Mouse (Mus musculus): ENCODE data around the gene Spn.
"Not testable (repeated sequence)": the region's sequence is repeated elsewhere in the genome, so short reads cannot be mapped to it uniquely, and the experiment has no call there.

Spn gene

DNA sequence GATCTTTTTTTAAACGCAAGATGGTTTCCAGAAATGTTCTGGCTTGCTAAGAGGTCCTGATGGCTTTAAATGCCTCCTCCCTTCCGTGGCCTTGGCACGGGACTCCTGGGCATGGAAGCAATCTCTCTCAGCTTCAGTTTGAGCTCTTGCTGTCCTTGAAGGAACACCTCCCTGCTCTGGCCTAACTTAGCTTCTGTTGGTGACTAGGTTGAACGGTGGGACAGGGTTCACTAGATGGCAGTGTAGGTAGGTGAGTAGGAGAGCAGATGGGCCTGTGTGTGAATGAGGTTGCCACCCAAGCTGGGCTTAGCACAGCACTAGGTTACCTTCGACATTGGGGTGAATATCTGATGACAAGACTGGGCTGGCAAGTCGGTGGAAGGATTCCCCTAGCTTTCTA is 33.7 kb downstream of the Spn start:
- DNase-seq = no peak

DNA sequence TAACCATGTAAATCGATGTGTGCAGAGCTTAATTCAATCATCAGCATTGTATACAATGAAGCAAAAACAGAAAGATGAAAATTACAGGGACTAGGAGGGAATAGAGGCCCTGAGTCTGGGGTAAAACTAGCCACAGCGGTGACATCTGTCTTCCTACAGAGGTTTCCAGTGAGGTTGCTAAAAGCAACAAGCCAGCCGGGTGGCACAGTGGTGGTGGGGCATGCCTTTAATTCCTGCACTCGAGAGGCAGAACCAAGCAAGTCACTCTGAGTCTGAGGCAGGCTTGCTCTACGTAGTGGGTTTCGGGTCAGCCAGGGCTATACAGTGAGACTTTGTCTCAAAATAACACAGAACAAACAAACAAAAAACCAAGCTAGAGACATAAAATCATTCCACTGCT is 35.5 kb downstream of the Spn start:
- DNase-seq = no peak

DNA sequence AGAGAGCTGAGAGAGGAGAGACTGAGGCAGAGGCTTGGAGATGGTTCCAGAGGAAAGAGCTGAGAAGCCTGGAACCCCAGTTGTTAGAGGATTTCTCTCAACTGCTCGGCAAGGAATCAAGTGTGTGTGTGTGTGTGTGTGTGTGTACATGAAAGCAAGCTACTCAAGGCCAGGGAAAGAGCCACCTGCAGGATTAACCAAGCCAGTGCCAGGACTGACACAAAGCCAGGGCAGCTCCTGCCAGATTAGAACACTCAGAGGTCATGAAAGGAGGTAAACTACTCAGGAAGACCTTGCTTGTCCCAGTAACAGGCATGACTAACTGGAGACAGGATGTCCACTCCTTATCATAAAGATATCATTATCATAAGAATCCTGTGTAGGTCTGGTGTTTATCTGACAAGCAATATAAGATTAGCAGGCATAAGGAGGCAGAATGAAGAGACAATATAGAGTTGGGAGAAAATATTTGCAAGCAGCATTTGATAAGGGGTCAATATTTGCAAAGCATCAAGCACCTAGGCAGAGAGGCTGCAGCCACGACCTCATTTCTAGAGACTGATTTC is 36.1 kb downstream of the Spn start:
- DNase-seq = no peak

DNA sequence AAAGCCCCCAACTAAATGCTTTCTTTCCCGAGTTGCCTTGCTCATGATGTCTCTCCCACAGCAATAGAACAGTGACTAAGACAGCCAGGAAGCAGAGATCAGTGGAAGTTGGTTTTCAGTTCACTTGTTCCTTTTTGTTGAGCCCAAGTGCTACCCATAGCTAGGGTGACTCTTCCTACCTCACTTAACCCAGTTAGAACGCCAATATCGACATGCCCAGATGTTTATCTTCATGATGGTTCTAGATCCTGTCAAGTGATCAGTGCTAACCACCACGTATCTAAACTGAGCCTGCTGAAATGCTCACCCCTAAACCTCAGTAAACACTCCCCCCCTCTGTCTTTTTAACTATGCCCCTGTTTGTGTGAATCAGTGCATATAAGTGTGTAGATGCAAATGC is 38.1 kb downstream of the Spn start:
- no peak for DNase-seq

DNA sequence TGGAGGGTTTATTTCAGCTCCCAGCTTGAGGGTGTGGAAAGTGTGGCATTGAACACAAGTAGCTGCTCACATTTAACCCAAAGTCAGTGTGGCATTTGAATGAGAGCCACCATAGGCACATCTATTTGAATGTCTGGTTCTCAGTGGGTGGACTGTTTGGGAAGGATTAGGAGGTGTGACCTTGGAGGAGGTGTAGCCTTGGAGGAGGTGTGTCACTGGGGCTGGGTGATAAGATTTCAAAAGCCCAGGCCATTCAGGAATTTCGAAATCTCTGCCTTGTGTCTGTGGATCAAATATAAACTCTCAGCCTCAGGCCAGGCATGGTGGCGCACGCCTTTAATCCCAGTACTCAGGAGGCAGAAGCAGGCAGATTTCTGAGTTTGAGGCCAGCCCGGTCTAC is 38.7 kb downstream of the Spn start:
- no peak for DNase-seq

DNA sequence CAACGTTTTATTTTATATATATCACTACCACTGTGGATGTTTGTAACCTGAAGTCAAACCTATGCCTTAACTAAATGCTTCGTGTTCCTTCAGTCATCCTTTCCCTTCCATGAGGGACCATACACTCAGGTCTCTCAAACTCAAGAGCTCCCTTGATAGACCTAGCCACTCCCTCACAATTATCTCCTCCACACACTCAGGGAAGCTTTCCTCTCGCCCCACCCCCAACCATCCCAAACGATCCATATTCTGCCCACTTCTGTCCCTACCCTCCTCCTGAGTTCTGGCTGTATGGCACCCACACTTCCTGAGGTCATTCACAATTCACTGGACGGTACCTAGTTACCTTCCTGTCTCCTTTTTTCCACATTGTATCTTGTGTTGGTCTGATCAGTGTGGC is 39.1 kb downstream of the Spn start:
- DNase-seq = no peak

DNA sequence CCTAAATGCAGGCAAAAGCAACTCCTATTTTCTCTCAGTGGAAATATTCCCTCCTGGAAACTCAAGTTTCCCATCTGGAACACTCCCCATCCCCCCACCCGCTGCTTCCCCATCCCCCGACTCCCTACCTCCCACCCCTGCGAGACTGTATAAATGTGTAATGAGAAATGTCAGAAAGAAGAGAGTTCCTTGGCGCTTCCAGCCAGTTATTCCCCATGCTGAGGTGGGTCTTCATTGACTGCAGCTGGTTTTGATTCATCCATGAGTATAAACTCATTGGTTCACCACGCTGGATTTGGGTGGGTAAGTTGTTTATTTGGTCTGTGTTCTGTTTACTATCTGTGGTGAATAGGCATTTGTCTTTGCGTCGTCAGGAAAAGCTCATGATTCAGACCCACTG is 41.2 kb downstream of the Spn start:
- no peak for DNase-seq

DNA sequence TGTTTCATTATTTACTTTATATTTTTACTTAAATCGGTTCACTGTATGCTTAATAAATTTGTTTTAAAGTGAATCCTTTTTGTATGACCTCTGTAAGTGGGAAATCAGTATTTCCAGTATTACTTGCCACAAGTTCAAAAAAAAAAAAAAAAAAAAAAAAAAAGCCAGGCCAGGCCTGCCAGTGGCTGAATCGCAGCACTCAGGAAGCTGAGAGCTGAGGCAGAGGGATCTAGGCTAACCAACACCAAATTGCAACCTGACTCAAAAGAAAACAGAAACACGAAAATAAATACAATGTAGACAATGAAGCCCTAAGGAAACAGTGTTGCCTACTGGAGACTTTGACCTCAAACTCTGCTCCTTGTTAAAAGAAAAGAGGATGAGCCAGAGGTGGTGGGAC is 43.7 kb downstream of the Spn start:
- DNase-seq = no peak

DNA sequence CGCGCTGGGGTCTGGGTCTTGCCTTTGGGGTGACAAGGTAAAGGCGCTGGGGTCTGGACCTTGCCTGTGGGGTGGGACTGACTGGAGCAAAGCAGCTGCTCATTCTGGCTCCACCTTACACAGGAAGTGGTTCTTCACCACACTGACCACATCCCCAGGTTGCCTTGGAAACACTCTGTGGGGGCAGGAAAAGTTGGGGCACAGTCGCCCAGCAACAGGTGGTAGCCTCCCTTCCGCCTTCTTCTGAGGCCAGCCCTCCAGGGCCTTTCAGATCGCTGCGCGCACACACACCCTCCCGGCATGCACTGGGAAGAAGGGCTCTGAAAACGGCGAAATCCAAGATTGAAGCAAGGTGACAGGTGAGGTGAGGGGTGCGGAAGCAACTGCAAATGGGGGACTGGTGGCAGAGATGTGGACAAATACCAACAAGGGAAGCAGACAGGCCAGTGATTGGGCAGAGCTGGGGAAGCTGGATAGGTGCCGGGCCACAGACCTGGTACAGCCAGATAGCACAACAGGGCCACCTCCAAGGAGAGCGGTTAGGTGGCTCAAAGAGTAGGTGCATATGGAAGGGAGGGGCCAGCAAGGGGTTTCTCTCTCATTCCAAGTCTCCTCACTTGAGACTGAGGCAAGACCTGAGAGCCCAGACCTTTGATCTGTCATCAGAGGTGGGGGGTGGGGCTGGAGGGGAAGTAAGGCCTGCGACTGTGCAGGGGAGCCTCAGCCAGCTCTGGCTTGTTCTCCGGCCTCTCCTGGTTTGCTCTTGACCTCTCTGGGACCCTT is 46.3 kb downstream of the Spn start, which contains the start of gene AI467606:
TSS of gene AI467606 (plus strand) at position 246 of the 783 bp plus-strand sequence.
- DNase-seq = no peak

DNA sequence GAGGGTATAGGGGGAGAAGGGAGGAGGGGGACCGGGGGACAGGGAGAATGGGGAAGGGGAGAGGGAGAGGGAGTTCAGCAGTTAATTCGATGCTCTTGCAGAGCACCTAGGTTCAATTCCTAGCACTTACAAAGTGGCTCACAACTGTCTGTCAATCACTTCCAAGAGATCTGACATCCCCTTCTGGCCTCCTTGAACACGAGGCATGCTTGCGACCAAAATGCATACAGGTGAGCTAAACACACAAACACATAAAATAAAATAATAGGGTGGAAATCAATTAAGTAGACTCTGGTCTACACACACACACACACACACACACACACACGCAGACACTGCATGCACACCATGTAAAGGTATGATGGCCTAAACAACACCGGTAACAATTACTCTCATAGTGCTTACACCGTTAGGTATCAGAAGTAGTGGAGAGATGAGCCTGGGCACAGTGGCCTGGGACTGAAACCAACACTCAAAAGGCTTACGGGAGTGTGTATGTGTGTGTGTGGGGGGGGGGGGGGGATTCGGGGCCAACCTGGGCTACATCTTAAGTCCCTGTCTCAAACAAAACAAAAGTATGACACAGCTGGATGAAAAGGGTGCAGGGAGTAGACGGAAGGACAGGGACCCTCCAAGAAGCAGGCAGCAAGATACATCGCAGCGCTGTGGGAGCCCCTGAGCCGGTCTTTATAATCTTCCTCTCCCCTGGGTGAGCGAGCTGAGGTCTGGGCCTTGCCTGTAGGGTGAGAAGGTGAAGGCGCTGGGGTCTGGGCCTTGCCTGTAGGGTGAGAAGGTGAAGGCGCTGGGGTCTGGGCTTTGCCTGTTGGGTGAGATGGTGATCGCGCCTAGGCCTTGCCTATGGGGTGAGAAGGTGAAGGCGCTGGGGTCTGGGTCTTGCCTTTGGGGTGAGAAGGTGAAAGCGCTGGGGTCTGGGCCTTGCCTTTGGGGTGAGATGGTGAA is 47.2 kb downstream of the Spn start:
- DNase-seq = no peak

DNA sequence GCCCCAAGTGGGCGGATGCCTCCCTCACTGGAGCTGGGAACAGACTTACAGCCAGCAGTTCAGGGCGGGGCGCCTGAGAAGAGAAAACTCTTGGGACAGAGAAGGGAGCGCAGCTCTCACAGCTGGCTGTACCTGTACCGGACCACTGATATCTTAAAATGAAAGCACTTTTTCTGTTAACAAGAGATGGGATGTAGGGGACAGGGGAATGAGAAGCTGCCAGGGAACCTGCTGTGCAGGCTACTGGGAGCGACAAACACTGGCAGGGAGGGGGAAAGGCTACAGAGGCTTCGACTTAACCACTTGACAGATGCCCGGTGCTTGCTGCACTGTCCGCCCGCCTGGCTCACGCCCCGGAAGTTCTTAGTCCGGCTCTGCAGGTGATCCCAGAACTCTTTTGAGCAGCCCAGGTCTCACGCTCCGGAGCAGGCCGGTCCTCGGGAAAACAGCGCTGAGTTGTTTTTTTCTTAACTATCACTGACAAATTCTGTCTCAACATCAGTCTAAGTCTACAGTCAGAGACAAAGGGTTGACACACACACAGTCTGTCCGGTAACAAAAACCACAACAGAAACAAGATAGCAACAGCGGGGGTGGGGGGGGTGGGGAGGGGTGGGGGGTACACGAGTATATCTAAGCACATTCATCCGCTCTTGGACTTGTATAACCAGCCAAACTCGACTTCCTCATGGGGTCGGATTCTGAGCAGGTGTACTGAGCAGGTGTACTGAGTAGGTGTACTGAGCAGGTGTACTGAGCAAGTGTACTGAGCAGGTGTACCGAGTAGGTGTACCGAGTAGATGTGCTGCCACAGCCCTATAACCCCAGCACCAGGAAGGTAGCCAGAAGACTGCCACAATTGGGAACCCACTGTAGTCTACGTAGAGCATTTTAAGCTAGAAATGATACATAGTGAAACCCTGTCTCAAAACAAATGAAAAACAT is 48.5 kb downstream of the Spn start:
- no peak for DNase-seq

DNA sequence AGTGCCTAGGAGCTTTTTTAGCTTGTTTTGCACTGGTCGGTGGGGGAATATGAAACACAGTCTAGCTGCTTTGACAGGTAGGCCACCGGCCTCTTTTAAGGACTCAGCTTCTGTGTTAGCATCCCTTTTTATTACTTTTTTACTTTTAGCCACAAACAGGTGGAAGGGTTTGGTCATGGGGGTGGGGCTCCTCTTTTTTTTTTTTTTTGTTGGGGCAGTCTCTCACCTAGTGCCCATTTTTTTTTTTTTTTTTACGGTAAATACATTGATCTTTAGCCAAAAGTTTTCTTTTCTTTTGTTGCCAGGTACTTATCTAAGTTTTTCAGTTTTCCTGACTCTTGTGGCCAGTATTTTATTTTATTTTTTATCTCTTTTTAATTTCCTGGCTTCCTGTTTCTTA is 49.5 kb downstream of the Spn start:
- no peak for DNase-seq

DNA sequence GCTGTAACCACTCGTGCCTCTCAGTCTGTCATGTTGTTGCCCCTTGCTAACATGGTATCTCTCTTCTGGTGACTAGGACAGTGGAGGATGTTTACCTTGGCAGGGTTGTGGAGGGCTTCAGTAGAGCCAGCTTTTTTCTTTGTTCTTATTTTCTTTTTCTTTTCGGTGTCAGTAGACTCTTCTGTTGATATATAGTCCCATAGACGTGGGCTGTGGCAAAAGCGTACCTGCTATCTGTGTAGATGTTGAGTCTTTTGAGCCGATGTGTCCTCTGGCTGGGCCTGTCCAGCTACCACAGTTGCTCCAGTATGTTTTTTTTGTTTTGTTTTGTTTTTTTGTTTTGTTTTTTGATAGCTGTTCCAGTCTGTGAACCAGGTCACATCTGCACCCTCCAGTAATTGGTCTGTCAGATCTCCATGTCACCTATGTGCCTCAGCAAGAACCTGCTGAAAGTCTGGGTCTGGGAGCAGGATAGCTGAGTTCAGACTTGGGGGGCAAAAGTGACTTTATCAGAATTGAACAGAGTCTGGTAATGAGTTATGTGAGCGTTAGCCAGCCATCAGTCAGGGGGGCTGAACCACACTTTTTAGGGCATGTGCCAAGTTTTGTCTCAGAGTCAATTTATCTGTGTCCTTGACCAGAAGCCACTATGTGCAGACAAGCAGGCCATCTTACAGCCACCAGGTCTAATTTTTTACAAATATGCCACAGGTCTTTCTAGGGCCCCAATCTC is 50.2 kb downstream of the Spn start, which contains the start of gene Zg16:
TSS of gene Zg16 (minus strand) at position 51 of the 733 bp plus-strand sequence.
- not testable (repeated sequence) for DNase-seq

DNA sequence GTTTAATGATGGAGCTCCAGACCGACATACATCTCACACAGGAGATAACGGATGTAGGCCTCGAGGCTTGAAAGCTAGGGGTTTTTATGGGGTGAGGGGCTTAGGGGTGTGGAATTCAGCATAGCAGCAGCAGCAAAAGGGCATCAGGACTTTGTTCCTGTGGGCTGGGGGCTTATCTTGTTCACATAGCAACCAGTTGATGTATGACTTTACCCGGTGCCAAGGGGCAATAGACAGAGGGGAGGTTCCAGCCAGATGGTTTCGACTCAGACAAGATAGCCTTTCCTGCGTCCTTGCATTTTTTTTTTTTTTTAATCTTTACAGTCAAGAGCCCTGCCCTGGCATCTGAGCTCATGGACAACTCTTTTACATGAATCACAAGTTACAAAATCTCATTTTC is 51.9 kb downstream of the Spn start:
- DNase-seq = not testable (repeated sequence)

DNA sequence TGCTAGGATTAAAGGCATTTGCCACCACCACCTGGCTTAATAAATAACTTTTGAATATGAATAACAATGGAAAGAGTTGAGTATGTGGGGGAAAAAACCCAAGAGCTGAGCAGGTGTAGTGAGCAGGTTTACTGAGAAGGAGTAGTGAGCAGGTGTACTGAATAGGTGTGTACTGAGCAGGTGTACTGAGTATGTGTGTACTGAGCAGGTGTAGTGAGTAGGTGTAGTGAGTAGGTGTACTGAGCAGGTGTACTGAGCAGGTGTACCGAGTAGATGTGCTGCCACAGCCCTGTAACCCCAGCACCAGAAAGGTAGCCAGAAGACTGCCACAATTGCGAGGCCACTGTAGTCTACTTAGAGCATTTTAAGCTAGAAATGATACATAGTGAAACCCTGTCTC is 52.8 kb downstream of the Spn start:
- DNase-seq = no peak

DNA sequence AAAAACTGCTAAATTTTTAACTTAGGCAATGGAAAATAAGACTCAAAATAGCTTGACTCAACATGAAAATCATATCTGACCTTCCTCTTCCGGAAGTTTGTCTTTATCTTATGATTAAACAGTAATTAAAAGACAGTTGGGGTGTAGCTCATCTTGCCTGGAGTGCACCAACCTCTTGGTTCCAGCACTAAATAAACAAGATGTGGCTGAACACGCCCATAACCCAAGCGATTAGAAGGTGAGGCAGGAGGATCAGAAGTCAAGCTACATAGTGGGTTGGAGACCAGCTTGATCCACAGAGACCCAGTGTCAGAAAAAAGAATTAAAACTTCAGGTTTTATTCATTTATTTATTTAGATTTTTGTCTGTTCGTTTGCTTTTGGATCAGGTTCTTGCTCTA is 53.9 kb downstream of the Spn start:
- DNase-seq = no peak

DNA sequence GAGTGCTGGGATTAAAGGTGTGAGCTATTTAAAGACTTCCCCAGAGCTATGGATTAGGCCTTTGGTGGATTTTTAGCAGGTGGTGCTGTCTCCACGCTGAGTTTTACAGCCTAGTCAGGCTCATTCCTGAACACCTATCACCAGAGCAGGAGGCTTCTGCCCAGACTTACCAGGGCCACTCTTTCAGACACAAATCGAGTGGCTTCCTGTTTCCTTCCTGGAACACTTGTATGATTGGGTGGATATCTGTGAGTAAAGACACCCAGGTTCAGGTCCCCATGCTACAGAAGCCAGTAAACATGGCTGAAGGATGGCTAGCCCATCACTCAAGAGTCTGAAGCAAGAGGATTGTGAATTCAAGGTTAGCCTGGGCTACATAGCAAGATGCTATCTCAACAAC is 54.6 kb downstream of the Spn start:
- DNase-seq = no peak

DNA sequence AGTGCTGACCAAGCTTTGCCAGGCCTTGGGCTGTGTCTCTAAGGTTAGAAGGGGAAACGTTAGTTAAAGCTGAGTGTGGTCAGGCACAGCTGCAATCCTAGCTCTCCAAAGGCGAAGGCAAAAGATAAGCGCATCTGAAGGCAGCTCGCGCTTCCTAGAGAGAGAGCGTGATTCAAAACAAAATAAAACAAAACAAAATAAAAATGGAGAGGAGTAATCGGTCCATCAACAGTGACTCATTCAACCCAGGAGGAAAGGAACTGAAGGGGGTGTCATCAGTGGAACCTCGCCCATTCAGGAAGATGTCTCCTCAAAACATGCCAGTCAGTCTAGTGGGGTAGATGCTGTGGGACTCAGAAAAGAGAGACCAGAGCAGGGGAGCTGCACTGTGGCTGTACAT is 55.4 kb downstream of the Spn start:
- no peak for DNase-seq
